Mouse (Mus musculus): ENCODE results near the gene Gtpbp8. TPM values are rescaled to one million over a fixed set of nuclear protein-coding genes. Genes with fewer than 3 reads are reported as not detected.

Gene Gtpbp8
- polyA plus RNA-seq, 2 experiments = 12.5 to 27.2 TPM

GRCm38 (mm10) chr16:44766320-44766892, 20.2 kb upstream of the Gtpbp8 start:
- ATAC-seq (ENCODE audit: low FRiP score, low read depth) (no peak), DNase-seq (ENCODE audit: low spot score) (no peak)
- H3K4me2 ChIP-seq (replicated peaks; ENCODE audit: low read depth, low read length, severe bottlenecking) = no peak overlapping the region
- no peaks in the 10 kb centered on the region for H3K9me3 ChIP-seq (ENCODE audit: control insufficient read depth, low read length)
- H3K27me3 ChIP-seq (ENCODE audit: control insufficient read depth, insufficient read depth, low read length) = no peaks in the 10 kb centered on the region
- H3K27ac ChIP-seq (replicated peaks; ENCODE audit: low read depth, low read length) = no peak overlapping the region
- H3K36me3 ChIP-seq (ENCODE audit: control insufficient read depth, insufficient read depth, low read length) = no peaks in the 10 kb centered on the region
- H3K4me3 ChIP-seq (replicated peaks; ENCODE audit: low read length) = no peak overlapping the region
- TF ChIP-seq POLR2A (IDR thresholded peaks at IDR 0.05; ENCODE audit: borderline replicate concordance, extremely low read depth, insufficient read depth, insufficient read length) = no peak
- 86% methylated on average over 9 of the region's 9 CpGs for WGBS
- H3K4me1 ChIP-seq (ENCODE audit: control insufficient read depth, insufficient read depth, low read length) = no peaks in the 10 kb centered on the region
- H3K9ac ChIP-seq (ENCODE audit: low read depth, low read length, severe bottlenecking) = no peak overlapping the region

GRCm38 (mm10) chr16:44765555-44766319, 19.6 kb upstream of the Gtpbp8 start, which contains the start of gene Cd200r1:
Cd200r1 (plus strand) TSS chr16:44765736.
- Histone ChIP-seq H3K27me3 (ENCODE audit: control insufficient read depth, insufficient read depth, low read length) (no peaks in the 10 kb centered on the region), H3K9me3 (ENCODE audit: control insufficient read depth, low read length) (no peaks in the 10 kb centered on the region), H3K4me1 (ENCODE audit: control insufficient read depth, insufficient read depth, low read length) (no peaks in the 10 kb centered on the region), H3K27ac (replicated peaks; ENCODE audit: low read depth, low read length) (no peak within 1 kb of the TSS), H3K4me3 (replicated peaks; ENCODE audit: low read length) (no peak within 1 kb of the TSS), H3K4me2 (replicated peaks; ENCODE audit: low read depth, low read length, severe bottlenecking) (no peak within 1 kb of the TSS), H3K36me3 (ENCODE audit: control insufficient read depth, insufficient read depth, low read length) (no peaks in the 10 kb centered on the region), H3K9ac (ENCODE audit: low read depth, low read length, severe bottlenecking) (no peak within 1 kb of the TSS)
- no peak for DNase-seq (ENCODE audit: low spot score)
- 77% methylated on average over 22 of the region's 22 CpGs for WGBS
- ATAC-seq (ENCODE audit: low FRiP score, low read depth) = no peak
- no peak for TF ChIP-seq POLR2A (IDR thresholded peaks at IDR 0.05; ENCODE audit: borderline replicate concordance, extremely low read depth, insufficient read depth, insufficient read length)

GRCm38 (mm10) chr16:44761811-44762210, 15.6 kb upstream of the Gtpbp8 start:
- H3K27me3 ChIP-seq (ENCODE audit: control insufficient read depth, insufficient read depth, low read length) = no peaks in the 10 kb centered on the region
- 78% methylated on average over 1 of the region's 1 CpGs for WGBS
- H3K36me3 ChIP-seq (ENCODE audit: control insufficient read depth, insufficient read depth, low read length) = no peaks in the 10 kb centered on the region
- no peaks in the 10 kb centered on the region for H3K4me1 ChIP-seq (ENCODE audit: control insufficient read depth, insufficient read depth, low read length)
- H3K9ac ChIP-seq (ENCODE audit: low read depth, low read length, severe bottlenecking) = no peak overlapping the region
- no peak for TF ChIP-seq POLR2A (IDR thresholded peaks at IDR 0.05; ENCODE audit: borderline replicate concordance, extremely low read depth, insufficient read depth, insufficient read length)
- ATAC-seq (ENCODE audit: low FRiP score, low read depth) (no peak), DNase-seq (ENCODE audit: low spot score) (no peak)
- no peak overlapping the region for H3K27ac ChIP-seq (replicated peaks; ENCODE audit: low read depth, low read length)
- H3K4me3 ChIP-seq (replicated peaks; ENCODE audit: low read length) = no peak overlapping the region
- H3K4me2 ChIP-seq (replicated peaks; ENCODE audit: low read depth, low read length, severe bottlenecking) = no peak overlapping the region
- H3K9me3 ChIP-seq (ENCODE audit: control insufficient read depth, low read length) = no peaks in the 10 kb centered on the region

- 77% methylated on average over 8 of the region's 8 CpGs for WGBS
- no peaks in the 10 kb centered on the region for H3K27me3 ChIP-seq (ENCODE audit: control insufficient read depth, insufficient read depth, low read length)
- H3K9ac ChIP-seq (ENCODE audit: low read depth, low read length, severe bottlenecking) = no peak overlapping the region
- H3K4me2 ChIP-seq (replicated peaks; ENCODE audit: low read depth, low read length, severe bottlenecking) = no peak overlapping the region
- H3K4me1 ChIP-seq (ENCODE audit: control insufficient read depth, insufficient read depth, low read length) = no peaks in the 10 kb centered on the region
- H3K36me3 ChIP-seq (ENCODE audit: control insufficient read depth, insufficient read depth, low read length) = no peaks in the 10 kb centered on the region
- no peak for ATAC-seq (ENCODE audit: low FRiP score, low read depth)
- no peak overlapping the region for H3K4me3 ChIP-seq (replicated peaks; ENCODE audit: low read length)
- no peak for TF ChIP-seq POLR2A (IDR thresholded peaks at IDR 0.05; ENCODE audit: borderline replicate concordance, extremely low read depth, insufficient read depth, insufficient read length)
- H3K27ac ChIP-seq (replicated peaks; ENCODE audit: low read depth, low read length) = no peak overlapping the region
- DNase-seq (ENCODE audit: low spot score) = no peak
- H3K9me3 ChIP-seq (ENCODE audit: control insufficient read depth, low read length) = no peaks in the 10 kb centered on the region
Measured at GRCm38 (mm10) chr16:44757700-44758099, 11.5 kb upstream of the Gtpbp8 start.

- Histone ChIP-seq H3K9me3 (ENCODE audit: control insufficient read depth, low read length) (no peaks in the 10 kb centered on the region), H3K4me1 (ENCODE audit: control insufficient read depth, insufficient read depth, low read length) (peaks cover 8% of the 10 kb centered on the region; the same call in 1 of the 2 replicates), H3K27ac (replicated peaks; ENCODE audit: low read depth, low read length) (no peak overlapping the region), H3K27me3 (ENCODE audit: control insufficient read depth, insufficient read depth, low read length) (no peaks in the 10 kb centered on the region), H3K4me2 (replicated peaks; ENCODE audit: low read depth, low read length, severe bottlenecking) (no peak overlapping the region), H3K4me3 (replicated peaks; ENCODE audit: low read length) (no peak overlapping the region), H3K9ac (ENCODE audit: low read depth, low read length, severe bottlenecking) (no peak overlapping the region), H3K36me3 (ENCODE audit: control insufficient read depth, insufficient read depth, low read length) (no peaks in the 10 kb centered on the region)
- 53% methylated on average over 3 of the region's 3 CpGs for WGBS
- no peak for TF ChIP-seq POLR2A (IDR thresholded peaks at IDR 0.05; ENCODE audit: borderline replicate concordance, extremely low read depth, insufficient read depth, insufficient read length)
- DNase-seq (ENCODE audit: low spot score) (no peak), ATAC-seq (ENCODE audit: low FRiP score, low read depth) (no peak)
Measured at GRCm38 (mm10) chr16:44748007-44748406, 1.8 kb upstream of the Gtpbp8 start.

All from limb, embryonic 14.5 days (tissue).